Mouse (Mus musculus) heart, embryonic 11.5 days (tissue): Measurements from ENCODE around the gene 4930432M17Rik. TPM values are rescaled to one million over a fixed set of nuclear protein-coding genes. Genes with fewer than 3 reads are reported as not detected.

Experiments
- ATAC-seq: fragments of 200-750 bp; cut with Nextera tagmentation; replicated peaks from 2 replicates; pipeline ENCODE4 v1.8.0; 2017; ENCODE audit warnings: moderate library complexity; ENCODE audit not compliant: insufficient number of reproducible peaks, low FRiP score, low TSS enrichment
- H3K27ac ChIP-seq: fragments of 300-500 bp; sonication (generic); 2 replicates; pipeline ENCODE4 v1.5.1; 2014; ENCODE audit warnings: mild to moderate bottlenecking, low read depth, low read length
- H3K27me3 ChIP-seq: fragments of 300-500 bp; sonication (generic); 2 replicates; pipeline ENCODE4 v1.6.1; 2014; ENCODE audit warnings: mild to moderate bottlenecking, low read length, mixed read lengths; ENCODE audit not compliant: control insufficient read depth, insufficient read depth
- H3K36me3 ChIP-seq: fragments of 300-500 bp; sonication (generic); 2 replicates; pipeline ENCODE4 v1.6.1; 2014; ENCODE audit warnings: mild to moderate bottlenecking, low read length, moderate library complexity, mixed read lengths; ENCODE audit not compliant: control insufficient read depth, insufficient read depth
- H3K4me1 ChIP-seq: fragments of 300-500 bp; sonication (generic); 2 replicates; pipeline ENCODE4 v1.6.1; 2014; ENCODE audit warnings: low read length; ENCODE audit not compliant: control insufficient read depth, insufficient read depth
- H3K4me2 ChIP-seq: fragments of 300-500 bp; sonication (generic); 2 replicates; pipeline ENCODE4 v1.6.1; 2014; ENCODE audit warnings: mild to moderate bottlenecking, moderate library complexity
- H3K4me3 ChIP-seq: fragments of 300-500 bp; sonication (generic); 2 replicates; pipeline ENCODE4 v1.5.1; 2014; ENCODE audit warnings: low read depth, low read length
- H3K9ac ChIP-seq: fragments of 300-500 bp; sonication (generic); 2 replicates; pipeline ENCODE4 v1.6.1; 2014; ENCODE audit warnings: mild to moderate bottlenecking, low read depth, low read length, moderate library complexity
- H3K9me3 ChIP-seq: fragments of 300-500 bp; sonication (generic); replicated peaks from 2 replicates; pipeline ENCODE4 v1.6.1; 2016; ENCODE audit warnings: low read length; ENCODE audit not compliant: control insufficient read depth
- WGBS: fragments of 180-500 bp; shearing (Covaris S2); extraction: QIAGEN DNeasy Blood & Tissue Kit; methylation state at CpG from one replicate; pipeline ENCODE4 v1.1.7; 2014; ENCODE audit not compliant: insufficient replicate concordance; 5-methylcytosine and 5-hydroxymethylcytosine counted together
- polyA plus RNA-seq: library from polyadenylated mRNA; unstranded; fragments of >200 nt; fragmentation: Nextera tagmentation; extraction: Ambion mirVana; gene quantifications from 2 replicates; pipeline ENCODE4 v1.2.1, GENCODE M21; 2014

The 4930432M17Rik gene
- polyA plus RNA-seq, 1 experiment from 2014 or later: not detected

GRCm38 (mm10) chr3:121724553-121724952 lies 54.0 kb downstream of the 4930432M17Rik start:
- Histone ChIP-seq H3K9me3 (no peaks in the 10 kb centered on the region), H3K27me3 (peaks cover 3% of the 10 kb centered on the region), H3K4me1 (peaks cover 20% of the 10 kb centered on the region), H3K27ac (no peak overlapping the region), H3K4me3 (peak overlapping the region; percentile 70), H3K9ac (0 out of 2 replicates have a peak overlapping the region, but pooled peaks have one; percentile 43), H3K36me3 (no peaks in the 10 kb centered on the region), H3K4me2 (peak overlapping the region; percentile 88)
- WGBS: 35% methylated on average over 12 of the region's 12 CpGs
- no peak for ATAC-seq

- no peak overlapping the region for H3K27ac ChIP-seq
- peaks cover 3% of the 10 kb centered on the region for H3K27me3 ChIP-seq
- no peaks in the 10 kb centered on the region for H3K36me3 ChIP-seq
- H3K4me2 ChIP-seq: no peak overlapping the region; the same call in 1 of the 2 replicates
- no peaks in the 10 kb centered on the region for H3K9me3 ChIP-seq
- no peak overlapping the region for H3K4me3 ChIP-seq
- H3K4me1 ChIP-seq: peaks cover 20% of the 10 kb centered on the region
- WGBS: 77% methylated on average over 10 of the region's 10 CpGs
- no peak overlapping the region for H3K9ac ChIP-seq
- no peak for ATAC-seq
Measured at GRCm38 (mm10) chr3:121725651-121726050, 55.1 kb downstream of the 4930432M17Rik start.

DNA sequence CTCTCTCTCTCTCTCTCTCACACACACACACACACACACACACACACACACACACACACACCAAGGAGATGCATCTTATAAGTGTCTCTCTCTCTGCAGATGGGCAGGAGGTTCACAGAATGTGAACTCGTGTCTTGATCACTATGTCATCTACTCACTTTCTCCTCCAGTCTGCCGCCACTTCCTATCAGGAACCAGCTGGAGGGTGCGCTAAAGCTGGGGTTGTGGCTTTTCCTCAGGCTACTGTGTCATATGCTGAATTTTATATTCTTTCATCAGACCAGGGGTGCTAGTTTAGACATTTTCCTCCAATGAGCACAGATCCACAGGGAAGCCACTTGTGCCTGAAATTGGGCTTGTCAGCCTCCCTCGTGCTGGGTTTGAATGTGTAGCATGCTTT lies 59.1 kb downstream of the 4930432M17Rik start:
- no peak overlapping the region for H3K4me3 ChIP-seq
- no peaks in the 10 kb centered on the region for H3K36me3 ChIP-seq
- peaks cover 3% of the 10 kb centered on the region; the same call in 1 of the 2 replicates for H3K4me1 ChIP-seq
- no peak overlapping the region for H3K9ac ChIP-seq
- no peaks in the 10 kb centered on the region for H3K9me3 ChIP-seq
- WGBS: 75% methylated on average over 4 of the region's 4 CpGs
- no peaks in the 10 kb centered on the region; the same call in 1 of the 2 replicates for H3K27me3 ChIP-seq
- no peak overlapping the region for H3K27ac ChIP-seq
- ATAC-seq: no peak
- H3K4me2 ChIP-seq: no peak overlapping the region

Other genes starting within 250 kb of the 4930432M17Rik start
- gene Cnn3, start 244.3 kb upstream of the 4930432M17Rik start, polyA plus RNA-seq: 488 and 525 TPM in 2 replicates
- gene Slc44a3, start 138.4 kb upstream of the 4930432M17Rik start, polyA plus RNA-seq: 0.83 and 1.1 TPM in 2 replicates
- 7.8 and 9.7 TPM in 2 replicates for gene F3, start 52.8 kb downstream of the 4930432M17Rik start, polyA plus RNA-seq
- 42.2 and 49.1 TPM in 2 replicates for gene Abcd3, start 144.5 kb downstream of the 4930432M17Rik start, polyA plus RNA-seq